Mouse (Mus musculus): ENCODE results near the gene Zyx.

Zyx gene

DNA sequence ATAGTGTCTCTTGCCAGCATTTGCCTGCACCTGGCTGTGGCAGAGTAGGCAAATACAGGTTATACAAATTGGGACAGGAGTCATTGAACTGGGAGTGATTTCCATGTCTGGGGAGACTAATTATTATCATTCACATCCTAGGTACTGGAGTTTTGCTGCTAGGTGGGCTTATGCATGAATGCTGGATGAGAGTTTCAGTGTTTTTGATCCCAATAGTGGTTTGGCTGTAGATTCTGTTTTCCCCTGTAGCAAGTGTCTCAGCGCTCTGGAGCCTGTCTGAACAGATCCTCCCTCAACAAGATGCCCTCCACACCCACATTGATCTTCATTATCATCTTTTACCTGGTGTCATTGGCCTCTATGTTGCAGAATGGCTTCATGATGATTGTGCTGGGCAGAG, 50.5 kb downstream of the Zyx start, which contains the start of gene Tas2r143:
Gene Tas2r143, plus strand, starts transcription at position 301 of the 400 bp plus-strand sequence.
- no peak for DNase-seq

DNA sequence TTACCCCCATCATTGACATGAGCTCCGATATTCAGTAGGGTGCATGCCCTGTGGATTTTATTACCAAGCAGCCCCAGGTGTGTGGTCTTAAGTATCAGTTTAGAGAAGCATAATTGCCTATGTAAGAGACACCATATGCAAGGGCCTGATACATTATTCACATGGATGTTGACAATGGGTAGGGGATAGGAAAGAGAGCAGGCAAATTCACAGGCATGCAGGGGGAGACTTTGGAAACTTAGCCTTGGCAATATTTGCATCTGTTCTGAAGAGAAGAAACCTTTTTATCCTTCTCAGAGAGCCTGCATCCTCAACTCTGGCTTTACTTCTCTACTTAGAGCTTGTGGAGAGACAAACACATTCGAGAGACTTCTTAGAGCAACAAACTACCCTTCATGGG, 55.7 kb downstream of the Zyx start, which contains the start of gene Tas2r135:
Gene Tas2r135, plus strand, starts transcription at position 301 of the 400 bp plus-strand sequence.
- DNase-seq = no peak

Data from cerebellum, postnatal 10 days (tissue).